Mouse (Mus musculus): ENCODE data around the gene Bmt2. TPM values are rescaled to one million over a fixed set of nuclear protein-coding genes. Genes with fewer than 3 reads are reported as not detected.

Bmt2 gene
- polyA plus RNA-seq, 1 experiment = 1.9 TPM

DNA sequence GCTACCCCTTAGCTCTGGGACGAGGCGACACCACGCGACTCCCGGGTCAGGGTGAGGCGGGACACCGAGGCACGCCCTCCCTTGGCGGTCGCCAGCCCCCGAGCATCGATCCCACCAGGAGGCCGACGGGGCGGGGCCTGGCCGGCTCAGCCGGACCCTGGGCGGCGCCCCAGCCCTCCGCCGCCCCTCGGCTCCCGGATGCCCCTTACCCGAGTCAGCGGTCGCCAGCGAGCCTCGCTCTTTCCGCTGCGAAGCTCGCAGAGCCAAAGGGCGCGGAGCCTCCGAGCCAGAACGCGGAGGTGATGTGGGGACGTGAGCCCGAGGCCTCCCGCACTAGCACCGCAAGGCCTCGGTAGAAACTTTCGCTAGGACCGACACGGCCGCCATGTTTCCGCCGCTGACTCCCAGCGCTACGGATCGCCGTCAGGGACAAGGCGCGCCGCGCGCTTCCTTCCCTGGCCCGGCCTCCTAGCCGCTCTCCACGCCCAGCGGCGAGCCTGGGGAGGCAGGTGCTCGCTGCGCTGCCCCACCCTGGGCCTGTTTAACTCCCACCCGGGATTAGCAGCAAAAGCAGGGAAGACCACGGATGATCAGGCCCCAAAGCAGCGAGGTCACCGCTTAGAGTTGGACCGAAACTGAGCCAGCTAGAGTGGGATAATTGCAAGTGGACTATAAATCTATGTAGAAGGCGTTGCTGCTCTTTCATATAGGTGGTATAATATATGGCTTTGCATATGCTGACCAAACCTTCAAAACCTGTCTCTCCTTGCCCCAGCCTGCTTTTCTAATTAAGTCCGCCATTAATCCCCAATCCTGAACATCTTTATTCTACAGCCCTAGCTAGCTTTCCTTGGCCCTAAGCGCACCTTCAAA lies 69.9 kb downstream of the Bmt2 start, which contains the start of gene Tmem168:
Tmem168 (minus strand) TSS at position 480 of the 873 bp plus-strand sequence.
- peaks cover 39% of the 10 kb centered on the region for H3K79me2 ChIP-seq (ENCODE audit: control insufficient read depth, insufficient read depth)
- H3ac ChIP-seq (ENCODE audit: control insufficient read depth, insufficient read length, low read depth) = peak within 1 kb of the TSS; percentile 85
- H3K36me3 ChIP-seq (ENCODE audit: control insufficient read depth, insufficient read depth) = peaks cover 8% of the 10 kb centered on the region
- no peaks in the 10 kb centered on the region for H3K27me3 ChIP-seq (ENCODE audit: control insufficient read depth, insufficient read depth, insufficient read length)
- H3K4me3 ChIP-seq (ENCODE audit: insufficient read depth, poor library complexity, severe bottlenecking) = peak within 1 kb of the TSS; percentile 49
- TF ChIP-seq MAX (IDR thresholded peaks at IDR 0.05) (peak; percentile 38), MYOD1 (IDR thresholded peaks at IDR 0.05; ENCODE audit: control insufficient read depth, insufficient read length, low read depth) (no peak)
- H3K79me3 ChIP-seq (ENCODE audit: low read depth) = peaks cover 27% of the 10 kb centered on the region

DNA sequence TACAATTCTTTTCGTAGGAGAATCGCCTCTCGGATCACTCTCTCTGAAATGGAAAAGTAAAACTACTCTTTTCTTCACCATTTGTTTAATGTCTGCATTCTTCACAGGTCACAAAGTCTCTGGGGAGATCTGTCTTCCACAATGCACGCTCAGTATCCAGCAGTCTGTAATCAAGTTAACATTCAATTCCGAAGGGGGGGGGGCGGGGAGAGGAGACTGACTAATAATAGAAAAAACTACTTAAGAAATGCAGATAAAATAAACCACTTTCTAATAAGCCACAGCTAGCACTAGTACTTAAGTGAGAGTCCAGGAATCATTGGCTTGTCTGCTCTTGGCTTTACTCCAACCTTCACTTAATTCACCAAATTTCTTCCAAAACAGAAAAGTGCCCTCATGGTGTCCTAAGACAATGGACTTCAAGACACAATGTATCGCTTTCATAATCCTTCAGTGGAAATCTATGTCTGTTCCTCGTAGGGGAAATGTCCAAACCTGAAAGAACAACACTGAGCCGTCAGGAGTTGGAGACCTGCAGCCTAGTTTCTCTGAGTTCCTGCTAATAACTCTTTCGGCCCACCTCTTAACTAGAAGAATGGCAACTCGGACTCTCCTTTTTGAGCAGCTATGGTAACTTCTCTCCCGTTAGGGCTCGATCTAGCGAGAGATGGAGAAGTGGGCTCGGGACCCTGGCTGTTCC lies 70.7 kb downstream of the Bmt2 start:
- Histone ChIP-seq H3K79me3 (ENCODE audit: low read depth) (peaks cover 32% of the 10 kb centered on the region), H3K27me3 (ENCODE audit: control insufficient read depth, insufficient read depth, insufficient read length) (no peaks in the 10 kb centered on the region), H3ac (ENCODE audit: control insufficient read depth, insufficient read length, low read depth) (peak overlapping the region; percentile 85), H3K79me2 (ENCODE audit: control insufficient read depth, insufficient read depth) (peaks cover 47% of the 10 kb centered on the region), H3K4me3 (ENCODE audit: insufficient read depth, poor library complexity, severe bottlenecking) (peak overlapping the region; percentile 49), H3K36me3 (ENCODE audit: control insufficient read depth, insufficient read depth) (peaks cover 16% of the 10 kb centered on the region)
- TF ChIP-seq MAX (IDR thresholded peaks at IDR 0.05) = no peak
- no peak for TF ChIP-seq MYOG (IDR thresholded peaks at IDR 0.05; ENCODE audit: control insufficient read depth, extremely low read depth, insufficient read length)
- TF ChIP-seq CEBPB (IDR thresholded peaks at IDR 0.05; ENCODE audit: low read depth) = no peak
- TF ChIP-seq MYOD1 (IDR thresholded peaks at IDR 0.05; ENCODE audit: control insufficient read depth, insufficient read length, low read depth) = no peak
- no peak for TF ChIP-seq USF1 (IDR thresholded peaks at IDR 0.05; ENCODE audit: low read depth)
- no peak for TF ChIP-seq FOSL1 (IDR thresholded peaks at IDR 0.05; ENCODE audit: insufficient read depth, low read length, poor library complexity, severe bottlenecking)
- no peak for TF ChIP-seq CTCF (IDR thresholded peaks at IDR 0.05; ENCODE audit: control insufficient read depth, insufficient read depth, insufficient read length)

DNA sequence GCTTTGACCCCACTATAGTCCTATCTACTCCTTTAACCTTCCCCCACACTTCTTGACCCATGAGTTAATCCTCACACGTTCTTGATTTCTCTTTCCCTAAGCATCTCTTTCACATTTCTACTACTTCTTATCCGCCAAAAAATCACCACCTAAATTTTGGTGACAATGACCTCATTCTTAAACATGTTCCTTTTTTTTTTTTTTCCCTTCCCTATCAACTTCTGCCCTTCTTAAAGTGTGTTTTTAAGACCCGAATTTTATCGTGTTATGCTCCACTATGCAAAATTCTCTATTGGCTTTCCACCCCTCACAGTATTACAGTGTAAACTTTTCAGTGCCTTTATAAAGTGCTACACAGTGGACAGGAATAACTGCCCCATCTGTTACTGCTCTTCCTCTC lies 71.4 kb downstream of the Bmt2 start:
- peaks cover 23% of the 10 kb centered on the region for H3K36me3 ChIP-seq (ENCODE audit: control insufficient read depth, insufficient read depth)
- peak overlapping the region; percentile 49 for H3K4me3 ChIP-seq (ENCODE audit: insufficient read depth, poor library complexity, severe bottlenecking)
- no peaks in the 10 kb centered on the region for H3K27me3 ChIP-seq (ENCODE audit: control insufficient read depth, insufficient read depth, insufficient read length)
- peaks cover 37% of the 10 kb centered on the region for H3K79me3 ChIP-seq (ENCODE audit: low read depth)
- peaks cover 54% of the 10 kb centered on the region for H3K79me2 ChIP-seq (ENCODE audit: control insufficient read depth, insufficient read depth)
- H3ac ChIP-seq (ENCODE audit: control insufficient read depth, insufficient read length, low read depth) = no peak overlapping the region
- TF ChIP-seq MYOD1 (IDR thresholded peaks at IDR 0.05; ENCODE audit: control insufficient read depth, insufficient read length, low read depth) (no peak), USF1 (IDR thresholded peaks at IDR 0.05; ENCODE audit: low read depth) (no peak), CTCF (IDR thresholded peaks at IDR 0.05; ENCODE audit: control insufficient read depth, insufficient read depth, insufficient read length) (no peak), FOSL1 (IDR thresholded peaks at IDR 0.05; ENCODE audit: insufficient read depth, low read length, poor library complexity, severe bottlenecking) (no peak), MAX (IDR thresholded peaks at IDR 0.05) (no peak), CEBPB (IDR thresholded peaks at IDR 0.05; ENCODE audit: low read depth) (no peak), MYOG (IDR thresholded peaks at IDR 0.05; ENCODE audit: control insufficient read depth, extremely low read depth, insufficient read length) (no peak)

GRCm38 (mm10) chr6:13603134-13603533 lies 74.6 kb downstream of the Bmt2 start:
- Histone ChIP-seq H3K36me3 (ENCODE audit: control insufficient read depth, insufficient read depth) (peaks cover 27% of the 10 kb centered on the region), H3ac (ENCODE audit: control insufficient read depth, insufficient read length, low read depth) (no peak overlapping the region), H3K79me3 (ENCODE audit: low read depth) (peaks cover 56% of the 10 kb centered on the region), H3K27me3 (ENCODE audit: control insufficient read depth, insufficient read depth, insufficient read length) (no peaks in the 10 kb centered on the region), H3K4me3 (ENCODE audit: insufficient read depth, poor library complexity, severe bottlenecking) (no peak overlapping the region), H3K79me2 (ENCODE audit: control insufficient read depth, insufficient read depth) (peaks cover 81% of the 10 kb centered on the region)
- TF ChIP-seq CEBPB (IDR thresholded peaks at IDR 0.05; ENCODE audit: low read depth) = no peak
- no peak for TF ChIP-seq USF1 (IDR thresholded peaks at IDR 0.05; ENCODE audit: low read depth)

GRCm38 (mm10) chr6:13601587-13601986 lies 76.2 kb downstream of the Bmt2 start:
- TF ChIP-seq MAX (IDR thresholded peaks at IDR 0.05) (no peak), MYOD1 (IDR thresholded peaks at IDR 0.05; ENCODE audit: control insufficient read depth, insufficient read length, low read depth) (no peak), USF1 (IDR thresholded peaks at IDR 0.05; ENCODE audit: low read depth) (no peak), CEBPB (IDR thresholded peaks at IDR 0.05; ENCODE audit: low read depth) (no peak), MYOG (IDR thresholded peaks at IDR 0.05; ENCODE audit: control insufficient read depth, extremely low read depth, insufficient read length) (no peak), CTCF (IDR thresholded peaks at IDR 0.05; ENCODE audit: control insufficient read depth, insufficient read depth, insufficient read length) (no peak), FOSL1 (IDR thresholded peaks at IDR 0.05; ENCODE audit: insufficient read depth, low read length, poor library complexity, severe bottlenecking) (no peak)
- H3K27me3 ChIP-seq (ENCODE audit: control insufficient read depth, insufficient read depth, insufficient read length) = no peaks in the 10 kb centered on the region
- H3K79me3 ChIP-seq (ENCODE audit: low read depth) = peaks cover 61% of the 10 kb centered on the region
- peaks cover 87% of the 10 kb centered on the region for H3K79me2 ChIP-seq (ENCODE audit: control insufficient read depth, insufficient read depth)
- no peak overlapping the region for H3ac ChIP-seq (ENCODE audit: control insufficient read depth, insufficient read length, low read depth)
- H3K4me3 ChIP-seq (ENCODE audit: insufficient read depth, poor library complexity, severe bottlenecking) = no peak overlapping the region
- H3K36me3 ChIP-seq (ENCODE audit: control insufficient read depth, insufficient read depth) = peaks cover 27% of the 10 kb centered on the region
